Mouse (Mus musculus) erythroblast, embryonic 14.5 days (primary cell): Measurements from ENCODE around the gene Tbx10.

Experiments
- GATA1 ChIP-seq: IDR thresholded peaks from 2 replicates; pipeline ENCODE4 v1.6.1; 2012; ENCODE audit warnings: low read length, inconsistent platforms, mixed read lengths
- TAL1 ChIP-seq: IDR thresholded peaks from 3 replicates; pipeline ENCODE4 v1.6.1; 2012; ENCODE audit warnings: low read length, inconsistent platforms, mixed read lengths

- TF ChIP-seq GATA1 (no peak), TAL1 (no peak)
Observed at GRCm38 (mm10) chr19:4015635-4016034, 23.1 kb downstream of the Tbx10 start.
